Mouse (Mus musculus): ENCODE measurements around the gene C730034F03Rik. TPM values are rescaled to one million over a fixed set of nuclear protein-coding genes. Genes with fewer than 3 reads are reported as not detected.
"Not testable (repeated sequence)": the region's sequence is repeated elsewhere in the genome, so short reads cannot be mapped to it uniquely, and the experiment has no call there.

Gene C730034F03Rik
- polyA plus RNA-seq, 1 experiment from 2014 or later: 1.5 TPM

GRCm38 (mm10) chr15:89415282-89415681 lies 14.1 kb upstream of the C730034F03Rik start:
- Histone ChIP-seq H3K27ac (no peak overlapping the region), H3K9ac (no peak overlapping the region), H3K4me1 (replicated peaks) (no peaks in the 10 kb centered on the region), H3K36me3 (peaks cover 6% of the 10 kb centered on the region), H3K4me2 (no peak overlapping the region), H3K4me3 (replicated peaks) (no peak overlapping the region), H3K27me3 (no peaks in the 10 kb centered on the region), H3K9me3 (replicated peaks) (no peaks in the 10 kb centered on the region)
- no peak for ATAC-seq (ENCODE audit: low read depth)
- whole genome bisulfite sequencing (ENCODE audit: insufficient replicate concordance): 70% methylated on average over 8 of the region's 8 CpGs
- no peak for DNase-seq

DNA sequence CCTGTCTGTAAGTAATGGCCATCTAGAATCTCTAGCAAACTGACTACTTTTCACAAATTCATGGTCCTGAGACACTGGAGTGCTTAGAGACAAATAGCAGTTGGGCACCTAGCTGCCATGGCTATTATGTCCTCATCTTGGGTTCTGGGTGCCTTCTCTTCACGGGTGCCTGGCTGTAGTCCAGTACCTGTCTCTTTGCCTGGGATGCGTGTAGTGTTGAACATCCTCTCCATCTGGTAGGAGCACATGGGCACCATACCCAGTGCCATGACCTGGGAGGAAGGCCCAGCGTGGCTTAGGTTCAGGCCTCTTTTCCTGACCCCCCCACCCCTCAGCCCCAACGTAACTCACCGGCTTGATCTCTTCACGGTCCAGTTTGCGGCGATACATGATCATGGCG lies 7.5 kb upstream of the C730034F03Rik start:
- Histone ChIP-seq H3K4me3 (replicated peaks) (no peak overlapping the region), H3K27me3 (no peaks in the 10 kb centered on the region), H3K9me3 (replicated peaks) (no peaks in the 10 kb centered on the region), H3K27ac (no peak overlapping the region), H3K9ac (no peak overlapping the region), H3K4me1 (replicated peaks) (peaks cover 17% of the 10 kb centered on the region), H3K36me3 (peaks cover 26% of the 10 kb centered on the region), H3K4me2 (no peak overlapping the region)
- no peak for ATAC-seq (ENCODE audit: low read depth)
- DNase-seq: no peak
- 86% methylated on average over 9 of the region's 9 CpGs for WGBS (ENCODE audit: insufficient replicate concordance)

GRCm38 (mm10) chr15:89424621-89425020 lies 4.8 kb upstream of the C730034F03Rik start:
- no peak overlapping the region for H3K27ac ChIP-seq
- no peak for DNase-seq
- H3K4me2 ChIP-seq: no peak overlapping the region
- no peak overlapping the region for H3K9ac ChIP-seq
- peaks cover 39% of the 10 kb centered on the region for H3K36me3 ChIP-seq
- H3K4me3 ChIP-seq (replicated peaks): no peak overlapping the region
- 72% methylated on average over 8 of the region's 8 CpGs for WGBS (ENCODE audit: insufficient replicate concordance)
- no peaks in the 10 kb centered on the region for H3K9me3 ChIP-seq (replicated peaks)
- H3K4me1 ChIP-seq (replicated peaks): peaks cover 35% of the 10 kb centered on the region
- no peaks in the 10 kb centered on the region for H3K27me3 ChIP-seq
- ATAC-seq (ENCODE audit: low read depth): no peak

- DNase-seq (no peak), ATAC-seq (ENCODE audit: low read depth) (no peak)
- H3K9me3 ChIP-seq (replicated peaks): no peaks in the 10 kb centered on the region
- peaks cover 31% of the 10 kb centered on the region for H3K36me3 ChIP-seq
- WGBS (ENCODE audit: insufficient replicate concordance): 56% methylated on average over 6 of the region's 6 CpGs
- H3K9ac ChIP-seq: no peak within 1 kb of the TSS
- H3K4me3 ChIP-seq (replicated peaks): 0 out of 2 replicates have a peak within 1 kb of the TSS, but pooled peaks have one; percentile 13
- H3K4me1 ChIP-seq (replicated peaks): peaks cover 43% of the 10 kb centered on the region
- H3K4me2 ChIP-seq: peak within 1 kb of the TSS; percentile 34
- H3K27ac ChIP-seq: peak within 1 kb of the TSS; percentile 39; the same call in 1 of the 2 replicates
- no peaks in the 10 kb centered on the region for H3K27me3 ChIP-seq
These were observed 3.7 kb upstream of the C730034F03Rik start, which contains the start of gene Cpt1b for GRCm38 (mm10) chr15:89425711-89426121. TSS of gene Cpt1b (minus strand) at chr15:89425863.

DNA sequence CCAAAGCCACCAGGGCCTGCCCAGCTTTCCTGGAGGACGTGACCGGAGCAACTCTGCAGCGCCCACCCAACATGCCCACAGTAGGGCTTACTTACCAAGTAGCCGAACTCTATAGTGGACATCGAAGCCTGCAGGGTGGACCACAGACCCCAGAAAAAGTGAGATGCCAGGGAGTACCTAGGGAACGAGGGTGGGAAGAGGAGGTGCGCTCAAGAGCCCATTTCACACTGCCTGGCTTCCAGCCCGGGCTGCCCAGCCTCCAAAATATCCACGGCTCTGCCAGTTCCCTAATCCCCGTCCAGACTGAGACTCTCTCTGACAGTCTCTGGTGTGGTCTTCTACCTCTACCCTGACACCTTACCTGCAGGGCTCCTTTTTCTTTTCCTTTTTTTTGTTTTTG lies 2.7 kb upstream of the C730034F03Rik start:
- H3K36me3 ChIP-seq: peaks cover 31% of the 10 kb centered on the region
- no peak overlapping the region for H3K4me2 ChIP-seq
- no peaks in the 10 kb centered on the region for H3K27me3 ChIP-seq
- no peak overlapping the region for H3K9ac ChIP-seq
- H3K4me1 ChIP-seq (replicated peaks): peaks cover 53% of the 10 kb centered on the region
- H3K27ac ChIP-seq: no peak overlapping the region
- 86% methylated on average over 10 of the region's 10 CpGs for WGBS (ENCODE audit: insufficient replicate concordance)
- no peaks in the 10 kb centered on the region for H3K9me3 ChIP-seq (replicated peaks)
- H3K4me3 ChIP-seq (replicated peaks): no peak overlapping the region
- DNase-seq (no peak), ATAC-seq (ENCODE audit: low read depth) (no peak)

GRCm38 (mm10) chr15:89428136-89428790 lies 1.1 kb upstream of the C730034F03Rik start:
- H3K9ac ChIP-seq: peak overlapping the region; percentile 88
- peak overlapping the region; percentile 94 for H3K4me2 ChIP-seq
- H3K9me3 ChIP-seq (replicated peaks): no peaks in the 10 kb centered on the region
- H3K4me1 ChIP-seq (replicated peaks): peaks cover 60% of the 10 kb centered on the region
- ATAC-seq (ENCODE audit: low read depth): no peak
- H3K4me3 ChIP-seq (replicated peaks): peak overlapping the region; percentile 83
- peaks cover 29% of the 10 kb centered on the region for H3K36me3 ChIP-seq
- no peaks in the 10 kb centered on the region for H3K27me3 ChIP-seq
- H3K27ac ChIP-seq: peak overlapping the region; percentile 100; the same call in 1 of the 2 replicates
- WGBS (ENCODE audit: insufficient replicate concordance): 83% methylated on average over 19 of the region's 19 CpGs
- no peak for DNase-seq

DNA sequence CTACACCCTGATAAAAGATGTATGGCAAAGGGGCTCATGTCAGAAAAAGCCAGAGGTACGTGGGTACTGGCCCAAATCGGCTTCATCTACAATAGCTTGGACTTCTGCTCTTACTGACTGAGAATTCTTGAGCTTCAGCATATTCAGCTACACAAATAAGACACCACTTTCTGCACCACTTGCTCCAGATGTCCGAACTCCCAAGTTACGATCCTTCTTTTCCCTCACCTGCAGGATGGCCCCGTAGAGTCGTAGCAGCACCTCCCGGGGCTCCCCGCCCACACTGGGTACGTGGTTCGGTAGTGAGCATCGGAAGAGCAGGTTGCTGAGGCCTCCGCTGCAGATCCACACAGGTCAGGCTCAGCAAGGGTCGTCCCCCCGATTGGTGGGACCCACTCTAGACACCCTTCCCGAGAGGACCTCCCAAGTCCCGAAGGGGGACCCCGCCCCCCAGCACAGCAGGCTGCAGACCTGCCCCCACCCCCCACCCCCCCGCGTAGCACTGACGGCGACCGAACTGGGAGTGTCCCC lies 503 bp upstream of the C730034F03Rik start:
- ATAC-seq (ENCODE audit: low read depth) (peak; percentile 9), DNase-seq (no peak)
- peak overlapping the region; percentile 100 for H3K27ac ChIP-seq
- H3K27me3 ChIP-seq: no peaks in the 10 kb centered on the region
- peak overlapping the region; percentile 88 for H3K9ac ChIP-seq
- H3K4me3 ChIP-seq (replicated peaks): peak overlapping the region; percentile 83
- H3K36me3 ChIP-seq: peaks cover 29% of the 10 kb centered on the region
- H3K4me1 ChIP-seq (replicated peaks): peaks cover 60% of the 10 kb centered on the region
- H3K4me2 ChIP-seq: peak overlapping the region; percentile 94
- 9% methylated on average over 22 of the region's 22 CpGs for WGBS (ENCODE audit: insufficient replicate concordance)
- no peaks in the 10 kb centered on the region for H3K9me3 ChIP-seq (replicated peaks)

DNA sequence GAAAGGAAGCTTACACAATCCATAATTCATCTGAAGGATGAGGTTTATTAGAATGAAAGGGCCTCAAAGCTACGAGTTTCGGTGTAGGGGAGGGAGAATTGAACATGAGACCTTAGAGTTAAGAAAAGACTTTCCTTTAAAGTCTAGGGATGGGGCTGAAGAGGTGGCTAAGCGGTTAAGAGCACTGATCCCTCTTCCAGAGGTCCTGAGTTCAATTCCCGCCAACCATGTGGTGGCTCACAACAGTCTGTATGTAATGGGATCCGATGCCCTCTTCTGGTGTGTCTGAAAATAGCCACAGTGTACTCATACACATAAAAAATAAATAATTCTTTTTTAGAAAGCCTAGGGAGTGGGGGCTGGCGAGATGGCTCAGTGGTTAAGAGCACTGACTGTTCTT lies 952 bp downstream of the C730034F03Rik start:
- Histone ChIP-seq H3K4me1 (replicated peaks) (peaks cover 59% of the 10 kb centered on the region), H3K27ac (peak overlapping the region; percentile 100), H3K4me2 (peak overlapping the region; percentile 94), H3K9ac (peak overlapping the region; percentile 88), H3K9me3 (replicated peaks) (no peaks in the 10 kb centered on the region), H3K27me3 (no peaks in the 10 kb centered on the region), H3K36me3 (peaks cover 29% of the 10 kb centered on the region), H3K4me3 (replicated peaks) (peak overlapping the region; percentile 83)
- WGBS (ENCODE audit: insufficient replicate concordance): 30% methylated on average over 6 of the region's 6 CpGs
- ATAC-seq (ENCODE audit: low read depth): no peak
- no peak for DNase-seq

- peaks cover 55% of the 10 kb centered on the region for H3K4me1 ChIP-seq (replicated peaks)
- not testable (repeated sequence) for H3K9me3 ChIP-seq (replicated peaks); H3K27me3 ChIP-seq; ATAC-seq (ENCODE audit: low read depth); H3K9ac ChIP-seq; H3K27ac ChIP-seq; DNase-seq
- H3K4me3 ChIP-seq (replicated peaks): peak overlapping the region; percentile 83
- peak overlapping the region; percentile 94 for H3K4me2 ChIP-seq
- 58% methylated on average over 9 of the region's 9 CpGs for WGBS (ENCODE audit: insufficient replicate concordance)
- peaks cover 25% of the 10 kb centered on the region for H3K36me3 ChIP-seq
These were observed 1.4 kb downstream of the C730034F03Rik start for GRCm38 (mm10) chr15:89430771-89431170.

DNA sequence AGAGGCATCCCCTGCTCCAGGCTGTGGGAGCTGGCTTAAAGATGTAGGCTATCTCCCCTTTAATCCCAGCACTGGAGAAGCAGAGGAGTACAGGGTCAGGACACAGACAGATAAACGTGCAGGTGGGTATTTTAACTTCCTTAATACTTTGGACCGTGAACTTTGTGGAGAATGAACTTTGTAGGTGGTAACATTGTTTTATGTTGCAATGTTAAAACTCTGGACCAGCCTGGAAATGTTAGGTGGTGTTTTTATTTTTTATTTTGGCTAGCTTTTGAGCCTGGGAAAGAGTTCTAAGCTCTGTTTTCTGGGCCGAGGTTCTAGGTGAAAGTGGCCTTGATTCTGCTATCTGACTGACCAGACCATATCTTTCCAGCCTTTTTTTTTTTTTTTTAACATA lies 1.9 kb downstream of the C730034F03Rik start:
- Histone ChIP-seq H3K27me3 (no peaks in the 10 kb centered on the region), H3K9me3 (replicated peaks) (no peaks in the 10 kb centered on the region), H3K27ac (no peak overlapping the region), H3K9ac (peak overlapping the region; percentile 53), H3K36me3 (peaks cover 20% of the 10 kb centered on the region), H3K4me3 (replicated peaks) (peak overlapping the region; percentile 83; the same call in 1 of the 2 replicates), H3K4me1 (replicated peaks) (peaks cover 50% of the 10 kb centered on the region), H3K4me2 (peak overlapping the region; percentile 94)
- DNase-seq (no peak), ATAC-seq (ENCODE audit: low read depth) (no peak)
- WGBS (ENCODE audit: insufficient replicate concordance): 59% methylated on average over 3 of the region's 3 CpGs

- no peak overlapping the region for H3K27ac ChIP-seq
- H3K9ac ChIP-seq: no peak overlapping the region
- ATAC-seq (ENCODE audit: low read depth): no peak
- H3K4me2 ChIP-seq: no peak overlapping the region
- peaks cover 14% of the 10 kb centered on the region for H3K36me3 ChIP-seq
- no peak for DNase-seq
- no peaks in the 10 kb centered on the region for H3K9me3 ChIP-seq (replicated peaks)
- H3K27me3 ChIP-seq: no peaks in the 10 kb centered on the region
- WGBS (ENCODE audit: insufficient replicate concordance): 84% methylated on average over 6 of the region's 6 CpGs
- peaks cover 47% of the 10 kb centered on the region for H3K4me1 ChIP-seq (replicated peaks)
- no peak overlapping the region for H3K4me3 ChIP-seq (replicated peaks)
These were observed 2.4 kb downstream of the C730034F03Rik start for GRCm38 (mm10) chr15:89431806-89432205.

- no peak for DNase-seq
- Histone ChIP-seq H3K27me3 (no peaks in the 10 kb centered on the region), H3K27ac (no peak overlapping the region), H3K9me3 (replicated peaks) (no peaks in the 10 kb centered on the region), H3K9ac (no peak overlapping the region), H3K4me1 (replicated peaks) (peaks cover 40% of the 10 kb centered on the region), H3K4me2 (no peak overlapping the region), H3K36me3 (peaks cover 3% of the 10 kb centered on the region), H3K4me3 (replicated peaks) (no peak overlapping the region)
- 63% methylated on average over 4 of the region's 4 CpGs for WGBS (ENCODE audit: insufficient replicate concordance)
- ATAC-seq (ENCODE audit: low read depth): no peak
These were observed 3.6 kb downstream of the C730034F03Rik start for GRCm38 (mm10) chr15:89432946-89433345.
